Mouse (Mus musculus) CH12.LX (cell line): Measurements from ENCODE around the gene Gm26938. TPM values are rescaled to one million over a fixed set of nuclear protein-coding genes. Genes with fewer than 3 reads are reported as not detected.

Experiments
- DNase-seq: peaks from one replicate; pipeline ENCODE4 v3.0.0-alpha.2; 2013; ENCODE audit errors: extremely low read depth
- H3K27ac ChIP-seq: 2 replicates; pipeline ENCODE4 v1.5.1; 2012; ENCODE audit warnings: low read depth, mild to moderate bottlenecking, control low read depth, moderate library complexity; ENCODE audit not compliant: insufficient read depth
- H3K27me3 ChIP-seq: replicated peaks from 2 replicates; pipeline ENCODE3; 2012; ENCODE audit warnings: inconsistent platforms
- H3K36me3 ChIP-seq, 2 experiments: replicated peaks in 1 of 2; 2 replicates each; pipeline versions ENCODE3 to v1.6.1; 2012; ENCODE audit warnings: inconsistent platforms in 1 of 2, low read length in 1 of 2, mild to moderate bottlenecking in 1 of 2, mixed read lengths in 1 of 2, moderate library complexity in 1 of 2; ENCODE audit not compliant: control insufficient read depth in 1 of 2, insufficient read depth in 1 of 2
- H3K4me1 ChIP-seq, 2 experiments: 2 replicates each; pipeline ENCODE4 v1.6.1; 2012; ENCODE audit warnings: inconsistent platforms in 1 of 2, moderate library complexity in 1 of 2; ENCODE audit not compliant: insufficient read depth in 2 of 2, control insufficient read depth in 1 of 2
- H3K4me2 ChIP-seq: 2 replicates; pipeline ENCODE4 v1.6.1; 2012; ENCODE audit warnings: low read depth, mild to moderate bottlenecking, control low read depth; ENCODE audit not compliant: poor library complexity, insufficient read depth, severe bottlenecking
- H3K4me3 ChIP-seq, 3 experiments: fragments of 150-350 bp in 1 of 3; sonication (generic) in 1 of 3; replicated peaks in 1 of 3; 2 replicates each; pipeline versions ENCODE3 to v1.5.1; 2011 to 2012; ENCODE audit warnings: low read depth in 2 of 3, low read length in 2 of 3, mild to moderate bottlenecking in 2 of 3, moderate library complexity in 2 of 3, control low read depth in 1 of 3, improper control_type of control experiment in 1 of 3, inconsistent platforms in 1 of 3, mixed read lengths in 1 of 3; ENCODE audit not compliant: poor library complexity in 1 of 3
- H3K79me2 ChIP-seq: replicated peaks from 2 replicates; pipeline ENCODE4 v1.6.1; 2012; ENCODE audit warnings: mild to moderate bottlenecking, moderate library complexity; ENCODE audit not compliant: control insufficient read depth, poor library complexity, insufficient read depth, severe bottlenecking; ENCODE audit errors: extremely low read depth
- H3K9ac ChIP-seq: 2 replicates; pipeline ENCODE4 v1.6.1; 2012; ENCODE audit warnings: low read depth, mild to moderate bottlenecking, control low read depth, moderate library complexity; ENCODE audit not compliant: insufficient read depth
- H3K9me3 ChIP-seq: replicated peaks from 2 replicates; pipeline ENCODE3; 2012; ENCODE audit warnings: low read length, inconsistent platforms, mixed read lengths
- ELF1 ChIP-seq: IDR thresholded peaks from 2 replicates; pipeline ENCODE4 v1.6.1; 2014; ENCODE audit warnings: low read depth, mild to moderate bottlenecking, inconsistent platforms, low read length, improper control_type of control experiment
- ETS1 ChIP-seq: conservative IDR thresholded peaks from 2 replicates; pipeline ENCODE4 v1.6.1; 2012; ENCODE audit warnings: low read depth, mild to moderate bottlenecking, inconsistent platforms, low read length, improper control_type of control experiment, moderate library complexity
- IRF4 ChIP-seq: IDR thresholded peaks from 2 replicates; pipeline ENCODE4 v1.6.1; 2014; ENCODE audit warnings: low read depth, mild to moderate bottlenecking, inconsistent platforms, low read length, improper control_type of control experiment
- JUN ChIP-seq: IDR thresholded peaks from 2 replicates; pipeline ENCODE4 v1.6.1; 2011; ENCODE audit warnings: low read depth, mild to moderate bottlenecking, low read length, improper control_type of control experiment, moderate library complexity; ENCODE audit not compliant: insufficient read depth
- KAT2A ChIP-seq: IDR thresholded peaks from 2 replicates; pipeline ENCODE4 v1.6.1; 2012; ENCODE audit warnings: low read length, improper control_type of control experiment, inconsistent platforms; ENCODE audit not compliant: insufficient replicate concordance
- MAFK ChIP-seq: IDR thresholded peaks from 2 replicates; pipeline ENCODE4 v1.6.1; 2011; ENCODE audit warnings: low read length, improper control_type of control experiment; ENCODE audit not compliant: insufficient replicate concordance
- MAX ChIP-seq: IDR thresholded peaks from 2 replicates; pipeline ENCODE4 v1.6.1; 2011; ENCODE audit warnings: low read length, improper control_type of control experiment
- MYC ChIP-seq: IDR thresholded peaks from 2 replicates; pipeline ENCODE4 v1.6.1; 2011; ENCODE audit warnings: low read depth, mild to moderate bottlenecking, improper control_type of control experiment, low read length
- NRF1 ChIP-seq: IDR thresholded peaks from 2 replicates; pipeline ENCODE4 v1.6.1; 2014; ENCODE audit warnings: low read depth, mild to moderate bottlenecking, inconsistent platforms, low read length, improper control_type of control experiment, moderate library complexity
- PAX5 ChIP-seq: IDR thresholded peaks from 2 replicates; pipeline ENCODE4 v1.6.1; 2012; ENCODE audit warnings: low read length, inconsistent platforms, mixed read lengths
- RAD21 ChIP-seq: IDR thresholded peaks from 2 replicates; pipeline ENCODE4 v1.6.1; 2011; ENCODE audit warnings: low read depth, mild to moderate bottlenecking, low read length, improper control_type of control experiment, moderate library complexity
- USF1 ChIP-seq: IDR thresholded peaks from 2 replicates; pipeline ENCODE4 v1.6.1; 2014; ENCODE audit warnings: low read depth, mild to moderate bottlenecking, inconsistent platforms, low read length, improper control_type of control experiment
- USF2 ChIP-seq: conservative IDR thresholded peaks from 2 replicates; pipeline ENCODE4 v1.6.1; 2011; ENCODE audit warnings: low read depth, low read length, improper control_type of control experiment
- dilution Hi-C: fragments of 300-500 bp; cut with MboI; formaldehyde crosslinking; loops from 2 replicates; pipeline ENCODE4 v1.14.3; 2020; ENCODE audit warnings: low sequenced_read_pairs; ENCODE audit not compliant: extremely low pct_unique_long_range_greater_than_20kb, extremely low pct_ligation_motif_present
- in situ Hi-C: fragments of 300-500 bp; cut with MboI; formaldehyde crosslinking; loops from 3 replicates; pipeline ENCODE4 v1.14.3; 2019; ENCODE audit warnings: low sequenced_read_pairs, low pct_ligation_motif_present, low pct_unique_long_range_greater_than_20kb, mixed read lengths
- polyA plus RNA-seq: library from polyadenylated mRNA; unstranded; fragments of >175 nt; gene quantifications from 2 replicates; pipeline ENCODE4 v1.2.1, GENCODE M21; 2012; ENCODE audit warnings: low read depth; ENCODE audit not compliant: insufficient read length
- total RNA-seq, 2 experiments: library from RNA; depleted of rRNA; stranded (reverse); fragments of 300-350 nt in 1 of 2; fragments of >200 nt in 1 of 2; gene quantifications; 2 replicates each; pipeline ENCODE4 v1.2.3; 2012 to 2014

The Gm26938 gene
- total and polyA plus RNA-seq, 3 experiments, result not detected

- TF ChIP-seq JUN (no peak), MAFK (no peak), NRF1 (no peak), ETS1 (no peak), USF1 (no peak), MAX (no peak), RAD21 (no peak), IRF4 (no peak), KAT2A (no peak), PAX5 (no peak), ELF1 (no peak), MYC (no peak), USF2 (no peak)
- no peak overlapping the region for H3K4me2 ChIP-seq
- no peak overlapping the region for H3K9ac ChIP-seq
- H3K4me3 ChIP-seq, result no peak overlapping the region
- DNase-seq, result no peak
- H3K27me3 ChIP-seq, result peaks cover 13% of the 10 kb centered on the region
- H3K36me3 ChIP-seq, result peaks cover 0 to 1% of the 10 kb centered on the region in 2 experiments
- H3K79me2 ChIP-seq, result no peaks in the 10 kb centered on the region
- H3K4me1 ChIP-seq, result peaks cover 16 to 24% of the 10 kb centered on the region in 2 experiments
- in situ Hi-C loops, result no loop called here
- no peak overlapping the region for H3K27ac ChIP-seq
- dilution Hi-C loops, result no loop called here
- peaks cover 3% of the 10 kb centered on the region for H3K9me3 ChIP-seq
Measured at GRCm38 (mm10) chr5:139813963-139814381, 12.2 kb downstream of the Gm26938 start.

- H3K9me3 ChIP-seq, result peaks cover 3% of the 10 kb centered on the region
- no peaks in the 10 kb centered on the region for H3K36me3 ChIP-seq
- DNase-seq, result no peak
- no peak overlapping the region for H3K9ac ChIP-seq
- no peak overlapping the region for H3K4me3 ChIP-seq
- H3K4me1 ChIP-seq, result peaks cover 16 to 24% of the 10 kb centered on the region in 2 experiments
- peaks cover 13% of the 10 kb centered on the region for H3K27me3 ChIP-seq
- H3K79me2 ChIP-seq, result no peaks in the 10 kb centered on the region
- H3K4me2 ChIP-seq, result no peak overlapping the region
- in situ Hi-C loops, result no loop called here
- TF ChIP-seq MAX (no peak), MAFK (no peak), KAT2A (no peak)
- TF ChIP-seq, all 38 proteins: peak for 0
- H3K27ac ChIP-seq, result no peak overlapping the region
- dilution Hi-C loops, result no loop called here
Measured at GRCm38 (mm10) chr5:139813126-139813490, 13.1 kb downstream of the Gm26938 start.
